Mouse (Mus musculus) adrenal gland, postnatal 14 days (tissue): ENCODE measurements around the gene Vps54. TPM values are rescaled to one million over a fixed set of nuclear protein-coding genes. Genes with fewer than 3 reads are reported as not detected.
A peak's percentile ranks its signal among the peaks of the same experiment; 100 is the strongest.
"Not testable (repeated sequence)": the region's sequence is repeated elsewhere in the genome, so short reads cannot be mapped to it uniquely, and the experiment has no call there.

Source experiments
- DNase-seq: peaks from one replicate; pipeline ENCODE4 v3.0.0; 2021; ENCODE audit warnings: mixed read lengths
- total RNA-seq: library from RNA; stranded (reverse); gene quantifications from 2 replicates; pipeline ENCODE4 v1.2.3, GENCODE M21; 2021

Gene Vps54
- total RNA-seq, 1 experiment from 2014 or later = 33.3 TPM

DNA sequence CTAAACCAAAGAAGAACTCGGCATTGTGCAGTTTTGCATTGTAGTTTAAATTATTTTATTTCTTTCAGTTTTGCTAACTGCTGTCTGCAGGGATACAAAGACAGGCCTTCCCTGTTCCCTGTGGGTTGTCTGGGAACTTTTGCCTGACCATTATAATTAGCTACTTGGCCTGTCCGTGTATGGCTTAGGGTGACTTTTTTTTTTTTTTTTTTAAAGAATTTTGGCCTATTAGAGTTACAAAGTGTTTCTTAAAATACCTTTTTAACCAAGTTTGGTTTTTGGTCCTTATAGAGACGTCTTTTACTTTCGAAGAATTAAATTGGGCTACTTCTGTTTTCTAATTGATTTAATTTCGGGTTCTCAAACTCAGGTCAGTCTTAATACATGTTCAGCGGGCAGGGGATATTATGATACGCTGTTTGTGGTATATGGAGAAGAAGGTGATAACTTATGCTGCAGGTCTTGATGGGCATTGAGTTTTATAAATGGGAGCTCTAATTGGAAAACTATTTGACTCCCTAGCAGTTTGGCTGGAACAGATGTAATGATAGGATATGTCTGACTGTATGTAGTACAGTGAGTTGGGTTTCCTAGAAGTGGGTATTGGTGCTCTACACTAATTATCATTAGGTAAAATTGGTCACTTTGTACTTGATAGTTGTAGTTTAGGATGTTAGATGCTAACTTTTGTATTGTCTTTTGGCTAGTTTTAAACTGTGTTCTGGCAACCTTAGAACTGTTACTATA, 855 bp downstream of the Vps54 start:
- DNase-seq = no peak

DNA sequence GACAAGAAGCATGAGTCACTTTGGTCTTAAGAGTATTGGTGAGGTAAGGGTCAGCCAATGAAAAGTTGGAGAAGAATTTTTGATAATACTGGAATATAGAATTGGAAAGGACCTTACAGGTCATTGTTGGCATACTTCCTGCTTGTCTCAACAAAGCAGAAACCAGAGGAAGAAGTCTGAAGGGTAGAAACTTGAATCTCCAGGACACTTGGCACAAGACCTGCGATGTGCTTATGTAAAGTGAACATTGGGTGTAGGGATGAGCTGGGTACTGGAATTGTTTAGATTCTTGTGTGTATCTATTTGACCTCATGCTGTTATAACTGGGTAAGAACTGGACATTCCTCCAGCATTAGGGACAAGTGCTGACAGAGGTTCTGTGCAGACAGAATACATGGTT, 2.3 kb downstream of the Vps54 start:
- no peak for DNase-seq

DNA sequence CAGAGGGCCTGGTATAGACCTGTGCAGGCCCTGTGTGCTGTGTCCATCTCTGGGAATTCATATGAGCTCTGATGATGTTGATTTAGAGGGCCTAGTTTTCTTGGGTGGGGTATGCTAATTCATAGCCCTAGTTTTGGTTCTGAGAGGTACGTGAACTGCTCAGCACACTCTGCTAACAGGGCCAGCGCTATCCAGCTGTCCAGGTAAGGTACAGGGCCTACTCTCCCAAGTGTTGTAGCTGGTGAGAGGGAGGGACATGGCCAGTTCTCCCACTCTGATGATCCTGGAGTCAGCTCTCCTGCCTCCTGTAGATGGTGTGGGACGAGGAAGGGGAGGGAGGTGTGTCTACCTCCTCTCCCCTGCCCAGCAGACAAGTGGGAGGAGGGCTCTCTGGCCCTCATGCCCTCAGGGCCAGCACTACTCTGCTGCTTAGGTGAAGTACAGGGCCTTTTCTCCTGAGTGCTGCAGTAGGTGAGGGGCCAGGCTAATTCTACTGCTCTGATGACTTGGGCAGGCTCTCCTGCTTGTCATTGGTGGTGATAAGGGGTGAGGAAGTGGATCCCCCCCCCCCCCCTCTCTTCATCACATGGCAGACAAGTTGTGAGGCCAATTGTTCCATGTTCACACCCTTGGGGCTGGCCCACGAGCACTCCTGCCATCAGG, 8.3 kb downstream of the Vps54 start:
- no peak for DNase-seq

DNA sequence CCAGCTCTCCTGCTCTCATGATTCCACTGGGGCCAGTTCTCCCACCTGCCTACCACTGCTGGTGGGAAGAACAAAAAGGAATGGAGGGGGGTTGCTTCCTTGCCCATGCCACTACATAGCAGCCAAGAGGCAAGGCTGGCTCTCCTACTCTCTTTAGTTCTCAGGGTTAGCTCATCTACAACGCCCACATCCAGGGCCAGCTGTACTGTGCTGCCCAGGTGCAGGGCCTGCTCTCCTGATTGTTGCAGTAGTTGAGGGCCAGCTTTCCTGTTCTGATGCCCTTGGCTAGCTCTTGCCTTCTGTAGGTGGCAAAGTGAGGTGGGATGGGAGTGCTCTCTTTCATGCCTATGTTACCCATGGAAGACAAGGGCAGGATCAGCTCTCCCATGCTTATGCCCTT, 8.9 kb downstream of the Vps54 start:
- DNase-seq = no peak

DNA sequence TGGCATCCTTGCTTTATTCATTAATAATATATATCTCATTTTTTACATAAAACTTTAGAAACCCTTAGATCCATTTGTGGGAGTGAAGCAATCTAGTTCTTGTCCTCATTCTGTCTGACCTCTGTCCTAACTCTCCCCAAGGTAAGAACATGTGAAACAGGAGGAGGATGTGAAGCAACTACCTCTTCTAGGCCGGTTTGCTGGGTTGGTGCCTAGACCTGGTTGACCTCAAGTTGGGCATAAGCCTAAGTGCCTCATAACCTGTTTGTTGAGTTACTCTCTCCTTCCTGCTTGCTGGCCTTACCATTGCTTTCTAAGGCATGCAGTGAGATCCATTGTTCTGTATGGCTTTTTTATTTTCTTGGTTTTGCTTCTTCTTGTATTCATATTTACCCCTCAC, 11.3 kb downstream of the Vps54 start:
- peak; percentile 55 for DNase-seq

DNA sequence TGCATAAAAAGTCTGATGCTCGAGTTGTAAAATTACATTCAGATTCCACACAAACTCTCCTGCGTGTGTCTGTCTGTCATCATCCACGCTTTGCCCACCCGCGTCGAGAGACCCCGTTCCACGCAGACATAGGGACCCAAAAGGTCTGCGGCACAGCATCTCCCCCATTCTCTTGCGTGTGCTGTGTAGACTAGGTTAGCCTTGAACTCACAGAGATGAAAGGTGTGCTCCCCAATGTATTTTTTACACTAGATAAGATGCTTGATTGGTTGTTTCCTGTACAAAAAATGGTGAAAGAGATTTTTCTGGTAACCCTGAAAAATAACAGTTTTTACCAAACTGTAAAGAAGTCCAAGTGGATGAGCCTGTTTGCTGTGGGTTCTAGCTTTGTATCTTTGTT, 19.5 kb downstream of the Vps54 start:
- DNase-seq = not testable (repeated sequence)

DNA sequence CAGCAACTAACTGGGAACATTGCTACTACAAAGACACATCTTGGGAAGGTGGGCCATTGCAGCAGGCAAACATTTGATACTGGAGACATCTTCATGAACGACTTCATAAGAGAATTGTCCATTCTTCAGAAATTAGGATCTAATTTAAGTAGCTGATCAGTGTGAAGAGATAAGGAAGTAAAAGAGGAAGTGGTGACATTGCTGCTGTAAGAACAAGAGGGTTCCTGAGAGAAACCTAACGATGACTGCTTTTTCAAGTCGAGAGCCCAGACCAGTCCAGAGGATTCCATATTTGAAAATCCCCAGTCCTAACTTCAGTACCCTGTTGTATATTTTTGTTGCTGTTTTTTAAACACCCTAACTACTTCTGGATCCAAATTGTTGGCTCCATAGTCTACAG, 26.3 kb downstream of the Vps54 start:
- no peak for DNase-seq

DNA sequence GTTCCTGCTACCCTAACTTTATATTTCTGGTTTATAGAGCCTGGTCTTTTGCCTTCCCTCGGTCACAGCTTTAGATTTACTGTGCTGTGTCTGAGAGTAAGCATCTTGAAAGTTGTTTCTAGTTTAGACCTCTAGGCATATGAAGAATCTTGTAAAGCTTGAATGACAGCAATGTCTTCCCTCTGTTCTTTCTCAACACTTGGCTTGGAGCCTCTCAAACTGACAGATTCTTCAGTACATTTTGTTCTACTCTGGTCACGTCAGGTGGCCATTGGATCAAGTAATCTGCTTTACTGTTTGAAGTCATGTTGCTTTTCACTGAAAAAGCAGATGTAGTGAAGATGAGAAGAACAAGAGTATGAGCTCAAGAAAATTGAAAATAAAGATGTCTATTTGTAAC, 37.1 kb downstream of the Vps54 start:
- no peak for DNase-seq

DNA sequence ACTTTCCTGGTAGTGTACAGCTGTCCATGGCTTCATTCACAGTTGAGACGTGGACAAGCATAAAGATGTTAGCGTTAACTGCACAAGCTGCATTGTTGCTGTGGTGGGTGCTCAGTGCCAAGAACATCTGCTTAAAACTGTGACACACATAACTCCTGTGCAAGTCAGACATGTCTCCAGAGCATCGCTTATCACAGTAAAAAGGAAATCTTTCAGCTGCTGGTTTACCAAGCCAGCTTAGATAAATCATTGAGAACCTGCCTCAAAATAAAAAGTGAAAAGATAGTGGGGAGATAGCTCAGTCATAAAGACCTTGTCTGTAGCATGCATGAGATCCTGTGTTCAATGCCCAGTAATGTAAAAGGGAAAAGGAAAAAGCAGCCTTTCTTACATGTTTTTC, 47.3 kb downstream of the Vps54 start:
- DNase-seq = no peak

DNA sequence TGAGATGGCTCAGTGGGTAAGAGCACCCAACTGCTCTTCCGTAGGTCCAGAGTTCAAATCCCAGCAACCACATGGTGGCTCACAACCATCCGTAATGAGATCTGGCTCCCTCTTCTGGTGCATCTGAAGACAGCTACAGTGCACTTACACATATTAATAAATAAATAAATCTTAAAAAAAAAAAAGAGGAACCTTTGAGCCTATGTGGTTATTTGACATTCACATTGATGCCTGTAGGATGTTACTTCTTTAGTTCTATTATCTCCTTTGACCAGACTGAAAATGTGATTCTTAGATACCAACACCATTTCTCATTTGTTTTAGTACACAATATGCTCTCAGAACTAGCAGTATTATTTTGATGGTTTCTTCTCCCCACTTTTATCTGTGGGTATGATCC, 49.1 kb downstream of the Vps54 start:
- DNase-seq = not testable (repeated sequence)

DNA sequence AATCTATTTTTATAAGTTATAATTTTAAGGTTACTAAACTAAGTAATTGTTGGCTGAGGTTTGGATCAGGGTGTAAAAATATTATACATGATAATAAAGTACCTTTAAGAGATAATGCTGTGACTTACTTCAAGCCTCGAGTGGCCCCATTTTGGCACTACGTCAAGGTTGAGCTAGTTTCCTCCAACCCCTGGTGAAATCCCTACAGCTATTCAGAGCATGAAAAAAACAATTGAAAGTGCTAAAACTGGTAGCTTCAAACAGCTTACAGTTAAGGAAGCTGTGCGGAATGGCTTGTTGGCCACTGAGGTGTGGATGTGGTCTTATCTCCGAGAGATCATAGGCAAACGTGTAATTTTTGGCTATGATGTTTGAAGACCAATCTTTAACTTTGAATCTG, 56.4 kb downstream of the Vps54 start:
- peak; percentile 21 for DNase-seq

DNA sequence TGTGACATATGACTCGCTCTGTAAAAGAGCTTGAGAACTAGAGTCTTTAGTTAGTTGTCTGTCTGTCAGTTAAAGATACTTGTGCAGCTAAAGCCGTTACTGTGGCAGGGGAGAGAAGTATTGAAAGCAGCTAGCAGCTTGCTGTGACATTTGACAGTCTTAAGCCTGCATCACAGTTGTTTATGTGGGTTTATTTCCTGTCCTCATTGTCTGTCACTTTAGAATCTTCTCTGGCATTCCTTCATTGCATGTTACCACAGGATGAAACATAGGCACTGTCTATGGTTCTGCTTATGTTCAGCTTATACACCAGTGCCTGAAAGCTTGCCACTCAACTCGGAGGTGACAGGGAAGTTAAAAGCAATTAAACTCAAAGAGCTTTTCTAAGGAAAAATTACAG, 64.5 kb downstream of the Vps54 start:
- no peak for DNase-seq

DNA sequence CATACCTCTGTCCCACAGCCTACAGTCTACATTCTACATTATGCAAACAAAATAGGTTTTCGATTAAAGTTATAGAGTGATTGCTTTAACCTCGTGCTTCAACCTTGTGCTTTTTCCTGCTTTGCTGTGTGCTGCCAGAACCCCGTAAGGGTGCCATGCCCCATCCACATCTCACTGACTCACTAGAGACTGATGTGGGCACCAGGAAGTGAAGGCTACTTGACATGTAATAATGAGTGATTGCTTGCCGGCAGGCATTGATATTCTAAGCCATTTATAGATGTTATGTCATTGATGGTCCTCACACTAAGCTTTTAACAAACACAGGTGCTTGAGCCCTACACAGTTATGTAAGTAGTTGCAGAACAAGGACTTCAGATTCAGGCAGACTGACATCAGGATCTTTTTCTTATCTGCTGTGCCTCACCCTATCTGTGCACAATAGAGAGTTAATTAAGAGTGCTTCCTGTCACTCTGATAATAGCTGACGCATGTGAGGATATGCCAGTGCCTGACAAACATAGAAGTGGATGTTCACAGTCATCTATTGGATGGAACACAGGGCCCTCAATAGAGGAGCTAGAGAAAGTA, 68.1 kb downstream of the Vps54 start:
- no peak for DNase-seq

DNA sequence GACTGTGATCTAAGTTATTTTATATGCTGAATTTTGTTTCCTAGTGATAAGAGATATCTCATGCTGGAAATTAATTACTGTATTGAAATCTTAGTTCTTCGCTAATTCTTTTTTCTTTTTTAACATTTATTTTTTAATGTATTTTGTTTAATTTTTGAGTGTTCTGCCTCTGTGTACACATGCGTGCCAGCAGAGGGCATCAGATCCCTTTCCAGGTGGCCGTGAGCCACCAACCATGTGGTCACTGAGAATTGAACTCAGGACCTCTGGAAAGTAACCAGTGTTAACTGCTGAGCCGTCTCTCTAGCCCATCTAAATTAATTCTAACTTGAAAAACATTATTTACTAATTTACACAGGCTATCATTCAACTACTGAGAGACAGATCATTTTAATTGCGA, 69.0 kb downstream of the Vps54 start:
- peak; percentile 26 for DNase-seq

DNA sequence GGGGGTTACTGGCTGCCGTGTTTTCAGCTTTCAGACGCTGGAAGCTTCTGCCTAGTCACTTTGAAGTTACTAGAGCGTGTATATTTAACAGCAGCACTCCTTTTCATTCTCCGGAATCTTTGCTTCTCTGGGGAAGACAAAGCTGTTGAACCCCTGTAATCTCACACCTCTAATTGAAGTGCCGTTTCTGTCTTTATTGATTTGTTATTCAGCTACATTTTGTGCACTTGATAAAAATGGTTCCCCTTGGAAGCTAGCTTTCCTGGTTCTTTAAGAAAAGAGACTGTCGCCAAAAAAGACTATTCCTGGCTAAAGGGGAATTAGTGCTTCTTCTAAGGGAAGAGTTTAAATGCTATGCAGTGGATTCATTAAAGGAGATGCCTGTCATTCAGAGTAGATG, 70.4 kb downstream of the Vps54 start:
- DNase-seq = no peak

DNA sequence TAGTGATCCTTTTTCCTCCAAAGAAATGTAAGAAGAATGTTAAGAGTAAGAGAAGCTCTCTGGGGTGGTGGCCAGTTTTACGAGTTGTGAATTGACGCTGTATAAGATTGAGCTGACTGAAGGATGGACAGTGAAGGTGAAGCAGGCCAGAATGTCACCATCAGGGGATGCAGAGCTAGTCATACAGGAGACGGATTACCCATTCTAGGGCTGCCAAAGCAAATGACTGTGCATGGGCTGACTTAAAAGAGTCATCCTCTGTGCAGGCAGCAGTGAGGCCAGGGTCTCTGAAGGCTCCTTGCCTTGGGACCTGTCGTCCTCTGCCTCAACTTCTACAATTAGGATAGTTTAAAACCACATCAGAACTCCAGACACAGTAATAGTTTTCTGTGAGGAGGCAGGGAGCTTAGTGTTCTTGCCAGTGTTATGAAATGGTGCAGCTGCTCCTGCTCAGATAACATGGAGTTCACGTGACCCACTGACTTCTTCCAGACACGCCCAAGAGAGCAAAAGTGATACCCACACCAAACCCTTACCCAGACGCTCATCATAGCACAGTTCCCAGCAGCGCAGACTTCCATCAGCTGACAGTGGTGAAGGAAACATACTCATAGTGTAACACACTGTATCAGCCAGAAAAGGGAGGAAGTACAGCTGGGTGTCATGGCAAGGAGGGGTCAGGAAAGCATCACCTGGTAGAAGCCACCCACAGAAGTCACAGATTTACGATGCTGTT, 75.0 kb downstream of the Vps54 start:
- DNase-seq = no peak

DNA sequence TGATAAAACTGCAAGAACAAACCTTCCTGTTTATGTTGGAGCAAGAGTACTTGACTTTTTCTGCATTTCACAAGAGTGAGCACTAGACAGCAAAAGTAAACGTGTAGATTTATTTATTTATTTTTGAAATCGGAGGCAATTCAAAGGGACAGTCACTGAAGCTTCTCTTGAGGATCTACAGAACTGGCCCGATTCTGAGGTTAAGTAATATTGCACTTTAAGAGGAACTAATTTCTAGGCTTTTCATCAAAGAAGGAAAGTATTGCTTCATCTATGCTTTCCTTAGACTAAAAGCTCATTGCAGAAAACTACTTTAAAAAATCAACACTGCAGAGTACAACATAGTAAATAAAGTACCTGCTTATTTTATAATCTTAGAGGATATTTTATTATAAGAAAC, 82.5 kb downstream of the Vps54 start:
- no peak for DNase-seq

DNA sequence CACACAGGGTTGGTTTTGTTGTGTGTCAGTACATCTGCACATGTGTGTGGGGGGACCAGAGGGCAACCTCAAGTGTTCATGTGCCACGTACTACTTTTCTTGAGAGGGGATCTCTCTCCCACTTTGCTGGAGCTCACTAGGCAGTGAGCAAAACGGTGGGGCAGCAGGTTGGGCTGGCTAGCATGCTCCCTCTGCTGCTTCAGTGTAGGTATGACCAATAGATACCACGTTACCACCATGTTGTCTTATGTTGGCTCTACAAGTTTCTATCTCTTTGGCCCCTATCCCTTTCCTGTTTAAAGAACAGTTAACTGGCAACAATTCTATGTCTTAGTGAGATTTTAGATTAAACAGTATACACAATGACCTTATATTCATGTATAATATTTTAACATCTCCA, 83.3 kb downstream of the Vps54 start:
- DNase-seq = no peak

DNA sequence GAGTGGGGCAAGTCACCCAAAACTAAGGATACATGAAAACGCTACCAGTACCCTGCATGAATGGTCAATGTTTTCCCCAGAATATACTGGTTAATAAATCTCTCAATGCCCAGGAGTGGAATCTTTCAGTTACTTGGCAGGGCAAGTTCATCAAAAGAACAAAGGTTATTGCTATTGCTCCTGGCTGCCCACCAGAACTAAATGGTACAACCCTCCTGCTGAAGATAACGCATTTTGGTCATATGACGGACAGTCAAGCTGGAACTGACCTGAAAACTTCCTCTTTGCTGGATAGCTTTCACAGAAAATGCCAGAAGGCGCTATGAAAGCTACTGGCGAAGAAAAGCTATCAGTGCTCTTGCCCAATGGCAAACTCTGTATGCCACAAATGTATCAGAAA, 86.7 kb downstream of the Vps54 start:
- DNase-seq = no peak

DNA sequence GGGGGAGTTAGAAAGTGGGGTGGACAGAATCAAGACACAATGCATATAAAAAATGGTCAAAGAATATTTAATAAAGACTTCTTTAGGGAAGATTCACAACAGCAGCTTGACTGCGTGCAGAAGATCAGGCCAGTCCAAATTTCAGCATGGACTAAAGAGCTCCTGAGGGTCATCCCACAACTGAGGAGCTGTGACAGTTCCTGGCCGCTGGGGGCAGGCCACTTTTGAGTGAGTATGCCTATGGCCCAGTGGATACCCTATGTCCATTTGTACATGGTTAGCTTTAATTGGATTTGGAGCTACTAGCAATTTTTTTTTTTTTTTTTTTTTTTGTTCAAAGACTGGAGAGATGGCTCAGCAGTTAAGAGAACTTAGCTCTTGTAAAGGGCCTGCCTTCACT, 87.7 kb downstream of the Vps54 start:
- peak; percentile 11 for DNase-seq

DNA sequence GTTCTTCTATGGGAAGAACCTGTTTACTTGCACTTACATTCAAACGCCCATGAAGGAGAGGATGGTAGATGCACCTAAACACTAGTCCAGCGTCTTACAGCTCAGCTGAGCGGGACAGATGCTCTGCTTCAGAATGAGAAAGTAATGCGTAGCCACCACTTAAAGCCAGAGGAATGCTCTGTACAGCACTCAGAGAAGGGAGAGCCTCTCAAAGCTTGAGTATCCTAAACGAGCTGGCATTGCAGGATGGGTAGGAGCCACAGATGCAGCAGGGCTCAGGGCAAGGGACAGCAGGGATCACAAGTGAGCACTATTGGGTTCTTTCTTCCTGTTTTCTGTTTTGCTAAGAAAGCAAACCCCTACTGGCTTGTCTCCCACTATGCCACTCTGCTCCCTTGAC, 88.4 kb downstream of the Vps54 start:
- DNase-seq = no peak

DNA sequence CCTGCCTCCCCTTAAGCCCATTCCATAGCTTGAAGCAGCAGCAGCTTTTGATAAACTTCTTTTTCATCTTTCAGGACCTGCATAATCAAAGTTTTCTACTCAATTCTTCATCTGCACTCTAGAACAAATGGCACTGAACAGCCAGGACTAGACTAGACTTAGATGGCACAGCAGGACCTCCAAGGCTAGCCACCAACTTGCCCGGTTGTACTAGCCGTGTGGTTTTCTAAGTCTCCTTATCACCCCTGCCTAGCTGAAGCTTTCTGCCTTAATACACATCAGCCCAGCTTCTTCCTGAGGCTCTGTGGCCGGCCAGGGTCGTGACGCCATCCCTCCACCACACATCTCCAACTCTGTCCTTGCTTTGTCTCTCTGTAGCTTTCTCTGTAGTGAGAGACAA, 89.1 kb downstream of the Vps54 start:
- DNase-seq = no peak

DNA sequence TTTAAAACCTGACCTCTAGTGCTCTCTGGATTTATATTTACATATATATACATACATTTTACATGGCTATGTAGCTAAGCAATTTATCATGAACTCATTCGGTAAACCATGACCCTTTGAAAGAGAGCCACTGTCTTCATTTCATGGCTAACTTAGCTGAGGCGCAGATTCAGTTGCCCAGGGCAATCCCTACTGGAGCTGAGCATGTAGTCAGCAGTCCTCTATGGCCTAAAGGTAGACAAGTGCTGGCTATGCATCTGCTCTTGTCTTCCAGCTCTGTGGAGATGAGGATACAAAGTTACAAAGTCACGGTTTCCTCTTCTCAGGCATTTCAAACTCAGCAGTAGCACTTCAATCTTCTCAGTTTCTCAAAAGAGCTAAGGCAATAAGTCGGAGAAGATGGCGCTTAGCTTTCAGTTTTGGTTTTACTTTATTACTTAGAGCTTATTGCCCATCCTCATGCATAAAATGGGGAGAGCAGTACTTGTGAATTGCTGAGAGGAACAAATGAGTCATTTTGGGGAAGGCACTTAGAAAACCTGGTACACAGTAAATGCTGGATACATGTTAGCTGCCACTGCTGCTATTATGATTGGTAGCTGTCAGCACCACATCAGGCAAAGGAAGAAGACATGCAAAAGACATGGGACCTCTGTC, 93.7 kb downstream of the Vps54 start:
- DNase-seq = no peak
